Mouse (Mus musculus): ENCODE results near the gene Uhrf1bp1l. TPM values are rescaled to one million over a fixed set of nuclear protein-coding genes. Genes with fewer than 3 reads are reported as not detected.
A peak's percentile ranks its signal among the peaks of the same experiment; 100 is the strongest.
"Not testable (repeated sequence)": the region's sequence is repeated elsewhere in the genome, so short reads cannot be mapped to it uniquely, and the experiment has no call there.

Uhrf1bp1l gene
- polyA plus RNA-seq (2012; ENCODE audit: insufficient read depth, insufficient read length, missing spikeins), result 11.4 and 12.1 TPM in 2 replicates

DNA sequence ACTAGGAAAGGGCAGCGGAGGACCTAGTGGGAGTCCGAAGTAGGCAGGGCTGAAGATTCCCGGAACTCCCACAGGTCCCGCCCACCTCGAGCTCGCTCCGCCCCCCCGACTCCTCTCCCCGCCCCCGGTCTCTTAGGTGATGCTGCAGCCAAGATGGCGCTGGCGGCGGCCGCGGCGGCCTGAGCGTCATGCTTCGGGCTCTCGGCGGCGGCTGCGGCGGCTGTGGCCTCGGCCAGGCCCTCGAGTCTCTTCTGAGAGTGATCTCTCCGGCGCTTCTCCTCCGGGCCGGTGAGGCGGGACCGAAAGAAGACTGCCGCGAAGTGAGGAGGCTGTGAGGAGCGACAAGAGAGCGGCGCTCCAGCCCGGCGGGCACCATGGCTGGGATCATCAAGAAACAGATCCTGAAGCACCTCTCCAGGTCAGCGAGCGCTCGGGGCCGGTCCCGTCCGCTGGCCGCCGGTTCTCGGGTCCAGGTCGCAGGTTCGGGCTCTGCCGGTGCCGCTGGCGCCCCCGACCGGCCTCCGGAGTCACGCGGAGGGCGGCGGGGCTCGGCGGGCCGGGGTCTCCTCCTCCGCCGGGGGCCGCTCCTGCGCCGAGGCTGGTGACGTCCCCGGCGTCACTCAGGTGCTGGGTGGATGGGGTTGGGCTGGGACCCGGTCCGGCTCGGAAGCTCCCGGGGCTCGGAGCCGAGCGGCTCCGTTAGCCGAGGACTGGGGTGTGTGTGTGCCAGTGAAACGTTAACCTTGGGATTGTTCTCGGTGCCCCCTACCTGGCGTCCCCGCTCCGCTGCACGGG lies at the start of gene Uhrf1bp1l:
TSS of gene Uhrf1bp1l (plus strand) at position 121 of the 795 bp plus-strand sequence.
- Histone ChIP-seq H3K4me3 (ENCODE audit: insufficient read depth, low read depth, low read length) (peak within 1 kb of the TSS; percentile 87), H3K27ac (replicated peaks; ENCODE audit: low read depth, low read length) (peak within 1 kb of the TSS; percentile 63), H3K4me1 (ENCODE audit: control insufficient read depth, insufficient read depth, insufficient read length, low read length) (peaks cover 2% of the 10 kb centered on the region; the same call in 1 of the 2 replicates)

DNA sequence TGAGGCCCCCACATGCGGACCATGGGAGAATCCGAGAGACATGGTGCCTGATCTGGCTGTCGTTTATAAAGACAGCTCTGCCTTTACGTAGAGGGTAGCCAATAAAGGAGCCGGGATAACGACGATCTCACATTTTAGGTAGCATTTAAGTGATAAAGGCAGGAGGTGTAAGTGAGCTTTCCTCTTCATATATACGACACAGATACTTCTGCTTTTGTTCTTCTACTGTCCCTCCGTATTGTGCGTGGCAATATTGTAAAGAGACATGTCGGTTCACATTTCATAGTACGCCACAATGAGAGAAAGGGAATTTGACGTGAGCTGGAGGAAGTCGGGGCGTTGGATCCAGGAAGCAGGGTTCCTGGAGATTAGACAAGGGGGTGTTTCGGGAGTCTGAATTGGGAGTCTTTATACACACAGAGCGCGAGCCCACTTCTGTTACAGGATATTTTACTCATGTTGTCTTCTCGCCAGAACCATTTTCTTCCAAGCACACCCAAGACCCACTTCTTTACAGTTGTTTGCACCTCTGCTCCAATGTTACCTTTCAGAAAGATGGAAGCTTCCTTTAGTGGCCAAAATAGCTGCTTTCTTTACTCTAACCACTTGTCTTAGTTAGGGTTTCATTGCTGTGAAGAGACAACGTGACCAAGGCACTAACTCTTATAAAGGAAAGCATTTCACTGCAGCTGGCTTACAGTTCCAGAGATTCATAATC lies 49.4 kb upstream of the Uhrf1bp1l start:
- Histone ChIP-seq H3K4me3 (ENCODE audit: insufficient read depth, low read depth, low read length) (no peak overlapping the region), H3K4me1 (ENCODE audit: control insufficient read depth, insufficient read depth, insufficient read length, low read length) (no peaks in the 10 kb centered on the region), H3K27ac (replicated peaks; ENCODE audit: low read depth, low read length) (no peak overlapping the region)

DNA sequence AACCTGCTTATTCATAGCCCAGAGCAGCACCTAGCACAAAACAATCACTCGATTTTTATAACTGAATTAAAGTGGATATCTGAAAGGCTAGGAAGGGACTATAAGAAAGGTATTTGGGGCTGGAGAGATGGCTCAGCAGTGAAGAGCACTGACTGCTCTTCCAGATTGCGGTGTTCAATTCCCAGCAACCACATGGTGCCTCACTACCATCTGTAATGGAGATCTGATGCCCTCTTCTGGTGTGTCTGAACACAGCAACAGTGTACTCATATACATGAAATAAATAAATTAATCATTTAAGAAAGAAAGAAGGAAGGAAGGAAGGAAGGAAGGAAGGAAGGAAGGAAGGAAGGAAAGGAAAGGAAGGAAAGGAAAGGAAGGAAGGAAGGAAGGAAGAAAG lies 48.5 kb upstream of the Uhrf1bp1l start:
- H3K27ac ChIP-seq (replicated peaks; ENCODE audit: low read depth, low read length); H3K4me1 ChIP-seq (ENCODE audit: control insufficient read depth, insufficient read depth, insufficient read length, low read length); H3K4me3 ChIP-seq (ENCODE audit: insufficient read depth, low read depth, low read length): not testable (repeated sequence)

DNA sequence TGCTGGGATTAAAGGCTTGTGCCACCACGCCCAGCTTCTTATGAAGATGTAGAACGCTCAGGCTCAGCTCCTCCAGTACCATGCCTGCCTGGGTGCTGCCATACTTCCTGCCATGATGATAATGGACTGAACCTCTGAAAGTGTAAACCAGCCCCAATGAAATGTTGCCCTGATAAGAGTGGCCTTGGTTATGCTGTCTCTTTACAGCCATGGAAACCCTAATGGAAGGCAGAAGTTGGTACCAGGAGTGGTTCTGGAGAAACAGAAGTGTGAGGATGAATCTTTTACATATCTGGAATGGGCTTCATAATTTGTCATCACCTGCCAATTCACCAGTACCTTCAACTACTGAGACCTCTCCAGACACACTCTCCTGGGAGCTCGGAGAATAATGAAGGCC lies 46.8 kb upstream of the Uhrf1bp1l start:
- no peaks in the 10 kb centered on the region for H3K4me1 ChIP-seq (ENCODE audit: control insufficient read depth, insufficient read depth, insufficient read length, low read length)
- no peak overlapping the region for H3K4me3 ChIP-seq (ENCODE audit: insufficient read depth, low read depth, low read length)
- no peak overlapping the region for H3K27ac ChIP-seq (replicated peaks; ENCODE audit: low read depth, low read length)

DNA sequence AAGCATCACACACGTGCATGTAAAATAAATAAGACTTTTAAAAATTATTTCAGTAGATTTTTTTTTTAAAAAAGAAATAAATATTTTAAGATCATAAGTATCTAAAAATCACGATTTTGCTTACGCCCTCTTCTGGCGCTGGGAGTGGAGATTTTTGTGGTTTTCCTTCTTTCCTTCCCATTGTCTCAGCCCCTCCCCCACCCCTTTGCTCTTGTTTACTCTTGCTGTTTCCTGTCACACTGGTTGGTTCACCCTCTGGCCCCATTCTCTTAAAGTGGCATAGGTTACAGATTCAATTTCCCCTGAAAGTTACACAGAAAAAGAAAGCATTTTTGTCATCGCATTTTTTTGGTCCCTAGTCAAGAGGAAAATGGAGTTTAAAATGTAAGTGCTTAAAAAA lies 41.7 kb upstream of the Uhrf1bp1l start:
- Histone ChIP-seq H3K4me1 (ENCODE audit: control insufficient read depth, insufficient read depth, insufficient read length, low read length) (no peaks in the 10 kb centered on the region), H3K4me3 (ENCODE audit: insufficient read depth, low read depth, low read length) (no peak overlapping the region), H3K27ac (replicated peaks; ENCODE audit: low read depth, low read length) (no peak overlapping the region)

DNA sequence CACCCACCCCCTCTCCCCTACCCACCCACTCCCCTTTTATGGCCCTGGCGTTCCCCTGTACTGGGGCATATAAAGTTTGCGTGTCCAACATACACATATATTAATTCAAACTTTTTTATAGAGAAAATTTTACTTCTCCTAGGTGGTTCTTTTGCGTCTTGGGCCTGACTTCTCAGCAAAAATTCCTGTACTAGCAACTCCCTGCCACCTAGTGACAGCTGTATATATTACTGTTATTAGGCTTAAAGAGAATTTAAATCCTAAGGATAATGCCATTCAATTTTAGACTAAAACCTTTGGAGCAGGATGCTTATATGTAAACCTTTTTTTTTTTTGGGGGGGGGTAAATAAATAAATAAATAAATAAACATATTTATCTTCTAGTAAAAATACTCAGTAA lies 37.4 kb upstream of the Uhrf1bp1l start:
- H3K4me3 ChIP-seq (ENCODE audit: insufficient read depth, low read depth, low read length), result no peak overlapping the region
- no peaks in the 10 kb centered on the region for H3K4me1 ChIP-seq (ENCODE audit: control insufficient read depth, insufficient read depth, insufficient read length, low read length)
- H3K27ac ChIP-seq (replicated peaks; ENCODE audit: low read depth, low read length), result no peak overlapping the region

DNA sequence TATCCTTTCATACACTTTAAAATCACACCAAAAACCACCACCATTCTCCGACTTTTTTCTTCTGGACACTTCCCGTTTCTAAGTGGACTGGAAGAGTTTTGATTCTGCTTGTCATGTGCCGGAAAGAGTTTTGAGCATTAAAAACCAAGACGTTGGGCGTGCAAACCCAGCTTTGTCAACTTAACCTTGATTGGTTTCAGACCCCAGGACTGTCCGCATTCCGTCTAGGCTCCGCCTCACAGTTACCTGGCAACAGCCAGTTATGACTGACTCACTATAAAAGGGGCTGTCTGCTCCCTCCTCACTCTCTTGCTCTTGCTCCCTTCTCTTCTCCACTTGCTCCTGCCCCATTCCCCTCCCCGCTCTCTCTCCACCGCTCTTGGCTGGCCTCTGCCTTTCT lies 36.1 kb upstream of the Uhrf1bp1l start:
- no peak overlapping the region for H3K4me3 ChIP-seq (ENCODE audit: insufficient read depth, low read depth, low read length)
- no peaks in the 10 kb centered on the region for H3K4me1 ChIP-seq (ENCODE audit: control insufficient read depth, insufficient read depth, insufficient read length, low read length)
- no peak overlapping the region for H3K27ac ChIP-seq (replicated peaks; ENCODE audit: low read depth, low read length)

DNA sequence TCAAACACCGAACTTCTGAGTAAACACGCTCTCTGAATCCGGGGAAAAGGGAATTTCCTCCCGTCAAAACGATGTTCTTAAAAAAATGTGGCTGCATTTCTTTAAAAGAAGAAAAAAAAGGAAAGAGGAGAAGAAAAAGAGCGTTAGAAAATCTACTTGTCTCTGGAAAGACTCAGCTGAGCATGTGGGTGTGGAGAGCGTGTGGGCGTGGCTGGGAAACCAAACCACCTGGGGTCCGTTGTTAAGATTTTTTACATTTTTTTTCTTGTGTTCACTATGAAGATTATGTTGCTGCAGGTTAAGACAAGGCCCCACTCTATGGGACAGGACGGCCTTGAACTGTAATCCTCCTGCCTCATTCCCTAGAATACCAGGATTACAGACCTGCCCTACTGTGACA lies 29.9 kb upstream of the Uhrf1bp1l start:
- no peak overlapping the region for H3K4me3 ChIP-seq (ENCODE audit: insufficient read depth, low read depth, low read length)

DNA sequence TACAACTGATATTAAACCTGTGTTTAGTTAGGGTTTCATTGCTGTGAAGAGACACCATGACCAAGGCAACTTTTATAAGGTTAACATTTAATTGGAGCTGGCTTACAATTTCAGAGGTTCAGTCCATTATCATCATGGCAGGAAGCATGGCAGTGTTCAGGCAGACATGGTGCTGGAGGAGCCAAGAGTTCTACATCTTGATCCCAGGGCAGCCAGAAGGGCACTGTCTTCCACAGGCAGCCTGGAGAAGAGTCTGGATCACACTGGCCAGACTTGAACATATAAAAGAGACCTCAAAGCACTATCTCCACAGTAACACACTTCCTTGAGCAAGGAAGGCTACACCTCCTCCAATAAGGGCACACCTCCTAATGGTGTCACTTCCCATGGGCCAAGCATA lies 24.5 kb upstream of the Uhrf1bp1l start:
- H3K4me3 ChIP-seq (ENCODE audit: insufficient read depth, low read depth, low read length), result no peak overlapping the region
- H3K27ac ChIP-seq (replicated peaks; ENCODE audit: low read depth, low read length), result peak overlapping the region; percentile 40
- peaks cover 4% of the 10 kb centered on the region; the same call in 1 of the 2 replicates for H3K4me1 ChIP-seq (ENCODE audit: control insufficient read depth, insufficient read depth, insufficient read length, low read length)

More for the DNA sequence above, 29.9 kb upstream of the Uhrf1bp1l start:
- Histone ChIP-seq H3K4me1 (ENCODE audit: control insufficient read depth, insufficient read depth, insufficient read length, low read length) (no peaks in the 10 kb centered on the region), H3K27ac (replicated peaks; ENCODE audit: low read depth, low read length) (no peak overlapping the region)

DNA sequence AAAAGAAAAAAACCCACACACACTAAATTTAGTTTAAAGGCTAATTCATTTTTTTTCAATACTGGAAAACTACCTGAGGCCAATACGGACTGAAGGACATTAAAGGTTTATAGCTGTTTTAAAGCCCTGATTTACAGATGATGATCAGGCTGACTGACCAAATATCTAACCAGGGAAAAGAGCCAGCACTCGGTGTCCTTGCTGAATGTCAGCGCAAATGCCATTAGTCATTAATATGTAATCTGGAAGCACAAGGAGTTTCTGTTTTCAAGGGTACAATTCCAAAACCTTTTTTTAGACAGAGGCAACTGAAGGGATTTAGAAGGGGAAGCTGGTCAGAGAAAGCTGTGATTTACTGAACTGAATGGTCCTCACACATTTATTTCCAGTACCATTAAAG lies 24.0 kb upstream of the Uhrf1bp1l start:
- Histone ChIP-seq H3K27ac (replicated peaks; ENCODE audit: low read depth, low read length) (0 out of 2 replicates have a peak overlapping the region, but pooled peaks have one; percentile 30), H3K4me3 (ENCODE audit: insufficient read depth, low read depth, low read length) (no peak overlapping the region), H3K4me1 (ENCODE audit: control insufficient read depth, insufficient read depth, insufficient read length, low read length) (peaks cover 4% of the 10 kb centered on the region; the same call in 1 of the 2 replicates)

DNA sequence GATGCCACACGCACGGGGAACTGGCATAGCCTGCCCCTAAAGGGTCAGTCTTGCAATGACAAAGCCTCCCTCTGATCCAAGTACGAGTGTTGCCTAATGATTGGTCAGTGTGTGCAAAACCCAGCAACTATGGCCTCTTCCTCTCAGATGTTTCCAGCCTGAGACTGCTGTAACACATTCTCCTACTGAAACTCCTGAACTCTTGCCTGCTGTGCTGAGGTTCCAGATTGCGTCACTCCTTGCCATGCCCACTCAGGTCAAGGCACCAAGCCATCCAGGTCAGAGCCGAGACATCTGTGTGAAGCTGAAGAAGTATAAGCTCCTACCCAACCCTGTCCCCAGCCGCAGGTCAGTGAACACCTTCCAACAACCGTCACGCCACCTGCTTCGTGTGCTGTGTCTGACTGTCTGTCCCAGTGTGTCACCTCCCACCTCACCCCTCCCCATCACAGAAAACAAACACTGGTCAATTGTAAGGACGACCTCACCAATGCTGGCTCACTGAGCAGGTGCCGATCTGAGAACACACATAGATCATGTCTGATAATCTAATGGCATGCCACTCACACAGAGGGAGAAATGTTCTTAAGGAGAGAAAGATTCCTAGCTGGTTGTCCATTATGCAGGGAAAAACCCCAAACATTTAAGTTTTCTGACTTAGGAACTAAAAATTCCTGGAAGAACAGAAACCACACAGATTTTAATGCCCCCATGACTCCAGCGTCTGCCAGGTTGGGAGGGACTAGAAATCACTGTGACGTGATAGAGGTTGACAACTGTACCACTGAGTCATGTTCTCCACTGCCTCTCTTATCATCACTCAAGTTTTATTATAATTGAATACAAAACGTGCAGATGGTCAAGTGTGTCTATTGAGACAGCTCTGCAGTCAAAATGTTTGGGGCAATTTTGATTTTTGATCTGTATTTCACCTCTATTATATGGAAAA lies 22.3 kb upstream of the Uhrf1bp1l start:
- peak overlapping the region; percentile 99 for H3K27ac ChIP-seq (replicated peaks; ENCODE audit: low read depth, low read length)

DNA sequence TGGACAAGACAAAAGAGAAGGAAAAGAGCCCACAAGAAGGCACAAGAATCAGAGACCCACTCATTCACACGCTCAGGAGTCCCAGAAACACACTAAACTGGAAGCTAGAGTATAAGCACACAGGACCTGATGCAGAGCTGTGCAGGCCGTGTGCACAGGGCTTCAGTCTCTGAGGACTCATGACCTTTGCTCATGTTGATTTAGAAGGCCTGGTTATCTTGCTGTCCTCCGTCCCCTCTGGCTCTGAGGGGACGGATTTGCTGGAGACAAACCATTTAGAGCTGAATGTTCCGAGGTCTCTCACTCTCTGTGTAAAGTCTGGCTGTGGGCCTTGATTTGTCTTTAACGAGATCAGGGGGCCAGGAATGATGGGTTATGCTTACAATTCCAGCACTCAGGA lies 14.4 kb upstream of the Uhrf1bp1l start:
- peaks cover 3% of the 10 kb centered on the region; the same call in 1 of the 2 replicates for H3K4me1 ChIP-seq (ENCODE audit: control insufficient read depth, insufficient read depth, insufficient read length, low read length)
- H3K27ac ChIP-seq (replicated peaks; ENCODE audit: low read depth, low read length), result no peak overlapping the region
- H3K4me3 ChIP-seq (ENCODE audit: insufficient read depth, low read depth, low read length), result no peak overlapping the region

More for the DNA sequence above, 22.3 kb upstream of the Uhrf1bp1l start:
- Histone ChIP-seq H3K4me1 (ENCODE audit: control insufficient read depth, insufficient read depth, insufficient read length, low read length) (peaks cover 4% of the 10 kb centered on the region; the same call in 1 of the 2 replicates), H3K4me3 (ENCODE audit: insufficient read depth, low read depth, low read length) (peak overlapping the region; percentile 55)

DNA sequence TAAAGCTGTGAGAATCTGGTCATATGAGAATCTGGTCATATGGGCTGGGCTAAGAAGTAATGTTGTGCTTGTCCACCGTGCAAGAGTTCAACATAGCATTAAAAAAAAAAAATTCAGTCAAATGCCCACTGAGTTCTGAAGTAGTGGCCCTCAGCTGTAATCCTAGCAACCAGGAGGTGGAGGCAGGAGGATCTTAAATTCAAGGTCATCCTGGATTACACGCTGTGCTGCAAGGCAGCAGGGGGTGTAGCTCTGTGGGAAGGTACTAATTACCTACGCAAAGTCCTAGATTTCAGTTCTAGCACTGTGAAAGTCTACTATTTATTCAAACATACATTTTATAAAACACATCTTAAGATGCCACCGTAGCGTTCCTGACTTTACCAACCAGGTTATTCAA lies 13.4 kb upstream of the Uhrf1bp1l start:
- Histone ChIP-seq H3K4me3 (ENCODE audit: insufficient read depth, low read depth, low read length) (peak overlapping the region; percentile 99), H3K4me1 (ENCODE audit: control insufficient read depth, insufficient read depth, insufficient read length, low read length) (peaks cover 3% of the 10 kb centered on the region; the same call in 1 of the 2 replicates), H3K27ac (replicated peaks; ENCODE audit: low read depth, low read length) (no peak overlapping the region)

DNA sequence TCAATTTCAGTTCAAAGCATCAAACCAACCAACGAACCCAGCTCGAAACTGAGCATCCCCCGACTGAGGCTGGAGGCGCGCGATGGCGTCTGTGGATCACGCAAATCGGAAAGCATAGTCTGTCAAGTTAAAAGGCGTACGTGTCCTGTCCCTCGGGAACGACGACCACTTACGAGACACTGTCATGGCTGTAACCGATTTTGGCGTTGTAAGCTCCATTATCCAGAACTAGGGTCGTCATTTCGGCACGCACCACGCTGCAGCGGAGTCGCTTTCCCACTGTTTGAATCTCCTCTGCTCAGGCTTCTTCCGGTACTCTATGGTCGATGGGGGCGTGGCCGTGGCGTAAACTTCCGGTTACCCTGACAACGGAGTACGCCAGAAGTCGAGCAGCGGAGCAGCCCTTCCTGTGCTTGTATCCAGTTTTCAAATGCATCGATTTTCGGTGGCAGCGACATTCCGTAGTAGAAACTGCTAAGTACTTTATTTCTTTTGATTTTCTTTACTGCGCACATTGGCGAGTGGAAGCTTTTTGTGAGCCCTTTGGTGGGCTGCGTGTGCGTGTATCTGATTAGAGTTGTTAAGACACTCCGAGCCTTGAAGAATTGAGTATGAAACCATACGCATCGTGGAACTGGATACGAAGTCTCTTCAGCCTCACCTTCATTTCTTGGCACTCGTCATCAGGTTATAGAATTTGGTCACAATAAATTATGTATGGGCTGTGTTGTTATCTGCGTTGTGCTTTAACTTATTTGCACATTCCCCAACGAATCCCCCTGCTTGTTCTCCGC lies 12.6 kb upstream of the Uhrf1bp1l start, which contains the start of gene Actr6:
TSS of gene Actr6 (minus strand) at position 295 of the 794 bp plus-strand sequence.
- Histone ChIP-seq H3K27ac (replicated peaks; ENCODE audit: low read depth, low read length) (peak within 1 kb of the TSS; percentile 62), H3K4me1 (ENCODE audit: control insufficient read depth, insufficient read depth, insufficient read length, low read length) (peaks cover 3% of the 10 kb centered on the region; the same call in 1 of the 2 replicates)

More for the DNA sequence above, 12.6 kb upstream of the Uhrf1bp1l start, which contains the start of gene Actr6:
- H3K4me3 ChIP-seq (ENCODE audit: insufficient read depth, low read depth, low read length), result peak within 1 kb of the TSS; percentile 99

Data from brown adipose tissue, adult 24 weeks (tissue).